Mouse (Mus musculus) large intestine, adult 2 months (tissue): Measurements from ENCODE around the gene Ghsr. TPM values are rescaled to one million over a fixed set of nuclear protein-coding genes. Genes with fewer than 3 reads are reported as not detected.
"Not testable (repeated sequence)": the region's sequence is repeated elsewhere in the genome, so short reads cannot be mapped to it uniquely, and the experiment has no call there.

Experiments used
- DNase-seq: peaks from one replicate; pipeline ENCODE4 v3.0.0-alpha.2; 2012; ENCODE audit warnings: low read depth, low spot score
- WGBS: fragments of 180-500 bp; shearing (Covaris S2); methylation state at CpG from one replicate; pipeline ENCODE4 v1.1.7; 2018; 5-methylcytosine and 5-hydroxymethylcytosine counted together
- polyA plus RNA-seq: library from polyadenylated mRNA; depleted of rRNA; stranded (reverse); fragments of >200 nt; gene quantifications from 2 replicates; pipeline ENCODE4 v1.2.3, GENCODE M21; 2012; rRNA removed

The Ghsr gene
- polyA plus RNA-seq, 1 experiment = not detected

DNA sequence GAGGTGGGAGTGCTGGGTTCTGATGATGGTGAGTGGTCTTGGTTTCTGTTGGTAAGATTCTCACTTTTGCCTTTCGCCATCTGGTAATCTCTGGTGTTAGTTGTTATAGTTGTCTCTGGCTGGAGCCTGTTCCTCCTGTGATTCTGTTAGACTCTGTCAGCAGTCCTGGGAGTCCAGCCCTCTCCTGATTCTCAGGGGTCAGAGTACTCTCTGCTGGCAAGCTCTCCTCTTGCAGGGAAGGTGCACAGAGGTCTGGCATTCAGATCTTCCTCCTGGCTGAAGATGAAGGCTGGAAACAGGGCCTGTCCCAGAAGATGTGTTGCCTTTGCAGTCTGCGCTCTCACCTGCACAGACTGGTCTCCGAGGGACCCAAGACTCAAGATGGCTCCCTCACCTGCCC, 29.8 kb downstream of the Ghsr start:
- DNase-seq = not testable (repeated sequence)
- WGBS = 94% methylated on average over 3 of the region's 3 CpGs

DNA sequence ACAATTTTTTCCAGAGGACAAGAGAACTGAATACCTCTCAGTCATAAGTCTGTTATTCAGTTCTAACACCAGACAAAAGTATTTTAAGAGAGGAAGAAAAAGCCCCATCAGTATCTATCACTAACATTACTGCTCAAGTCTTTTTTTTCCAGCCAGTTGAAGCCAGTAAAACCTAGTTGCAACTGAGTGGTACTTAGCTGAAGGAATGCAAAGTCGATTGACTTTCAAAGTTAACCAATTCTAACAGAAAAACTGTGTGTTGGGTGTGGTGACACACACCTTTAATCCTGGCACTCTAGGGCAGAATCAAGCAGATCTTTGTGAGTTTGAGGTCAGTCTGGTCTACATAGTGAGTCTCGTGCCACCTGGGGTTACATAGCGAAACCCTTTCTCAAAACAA, 35.3 kb downstream of the Ghsr start:
- WGBS = 71% methylated on average over 3 of the region's 3 CpGs
- DNase-seq = no peak

DNA sequence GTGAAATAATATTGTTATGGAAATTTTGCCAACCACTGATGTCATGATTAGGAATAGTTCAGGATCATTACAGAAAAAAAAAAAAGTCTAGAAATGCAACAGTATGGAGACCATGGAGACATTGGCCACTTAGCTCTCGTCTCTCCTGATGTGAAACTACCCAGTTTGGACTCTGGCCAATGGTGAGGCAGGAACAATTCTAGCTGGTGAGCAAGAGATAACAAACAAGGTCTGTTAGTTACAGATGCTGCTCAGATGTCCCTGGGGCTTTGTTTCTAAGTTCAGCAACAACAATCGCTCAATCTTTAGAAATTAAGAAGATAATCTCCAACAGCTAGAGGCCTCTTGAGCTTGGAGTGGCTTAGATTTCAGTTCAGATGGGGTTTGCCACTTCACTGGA, 37.4 kb downstream of the Ghsr start:
- 55% methylated on average over 2 of the region's 2 CpGs for WGBS
- DNase-seq = no peak

DNA sequence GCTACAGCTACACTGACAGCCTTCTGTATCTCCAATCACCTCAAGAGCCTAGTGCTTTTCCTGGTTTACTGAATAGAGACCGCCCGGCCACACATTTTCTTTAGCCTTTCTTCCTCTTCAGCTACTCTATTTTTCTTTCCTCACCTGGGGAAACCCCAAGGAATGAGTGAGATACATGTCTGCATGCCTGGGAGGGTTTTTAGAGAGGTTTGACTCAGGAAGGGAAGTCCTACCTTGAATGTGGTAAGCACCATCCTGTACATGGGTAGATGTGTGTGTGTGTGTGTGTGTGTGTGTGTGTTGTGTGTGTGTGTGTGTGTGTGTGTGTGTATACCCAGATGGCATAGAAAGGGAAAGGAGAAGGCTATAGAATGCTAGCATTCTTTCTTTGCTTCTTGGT, 40.1 kb downstream of the Ghsr start:
- 95% methylated on average over 2 of the region's 2 CpGs for WGBS

DNA sequence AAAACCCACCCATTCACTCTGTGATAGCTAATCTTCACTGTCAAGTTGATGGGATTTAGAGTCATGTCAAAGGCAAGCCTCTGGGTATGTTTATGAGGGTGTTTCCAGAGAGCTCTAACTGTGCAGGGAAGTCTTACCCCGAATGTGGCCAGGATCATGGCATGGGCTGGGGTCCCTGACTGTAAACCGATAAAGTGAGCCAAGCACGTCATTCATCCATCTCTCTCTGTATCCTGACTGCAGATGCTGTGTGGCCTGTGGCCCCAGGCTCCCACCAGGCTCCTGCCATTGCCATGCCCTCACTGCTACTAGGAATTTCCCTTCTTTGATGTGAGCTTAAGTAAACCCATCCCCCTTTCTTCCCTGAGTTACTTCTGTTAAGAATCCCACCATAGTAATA, 42.4 kb downstream of the Ghsr start:
- WGBS = 93% methylated on average over 3 of the region's 3 CpGs
- no peak for DNase-seq

More for the DNA sequence above, 40.1 kb downstream of the Ghsr start:
- no peak for DNase-seq

DNA sequence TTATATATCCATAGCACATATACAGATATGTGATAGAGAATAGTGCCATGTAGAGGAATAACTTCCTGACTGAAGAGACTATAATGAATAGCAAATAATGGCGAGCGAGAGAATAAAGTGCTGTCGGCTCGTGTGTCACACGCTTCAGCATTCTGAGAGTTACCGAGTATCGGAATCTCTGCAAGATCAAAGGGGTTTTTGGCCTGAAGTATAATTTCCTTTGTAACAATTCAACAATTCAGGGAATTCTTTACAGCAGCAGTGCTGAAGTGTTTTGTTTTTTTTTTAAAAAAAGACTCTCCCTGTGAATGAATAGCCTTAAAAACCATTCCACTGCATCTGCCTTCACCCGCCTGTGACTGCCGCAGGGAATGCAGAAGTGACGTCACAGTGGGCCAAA, 45.6 kb downstream of the Ghsr start:
- no peak for DNase-seq
- 95% methylated on average over 10 of the region's 10 CpGs for WGBS

DNA sequence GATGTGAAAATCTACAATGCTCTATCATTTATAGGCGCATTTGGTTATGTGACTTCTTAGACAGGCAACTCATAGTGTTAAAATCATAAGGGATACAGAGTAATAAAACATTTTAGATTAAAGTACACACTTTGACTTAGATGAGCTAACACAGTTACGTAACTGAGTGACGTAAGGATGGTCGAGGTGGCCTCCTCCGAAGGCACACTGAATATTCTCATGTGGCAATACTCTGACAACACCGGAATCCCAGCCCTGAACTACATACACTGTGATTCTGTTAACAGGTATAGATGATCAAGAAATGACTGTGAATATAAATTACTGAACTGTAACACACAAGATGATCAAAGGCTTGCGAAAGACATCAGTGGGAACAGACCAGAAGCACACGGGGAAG, 47.5 kb downstream of the Ghsr start:
- 87% methylated on average over 8 of the region's 8 CpGs for WGBS
- DNase-seq = no peak

DNA sequence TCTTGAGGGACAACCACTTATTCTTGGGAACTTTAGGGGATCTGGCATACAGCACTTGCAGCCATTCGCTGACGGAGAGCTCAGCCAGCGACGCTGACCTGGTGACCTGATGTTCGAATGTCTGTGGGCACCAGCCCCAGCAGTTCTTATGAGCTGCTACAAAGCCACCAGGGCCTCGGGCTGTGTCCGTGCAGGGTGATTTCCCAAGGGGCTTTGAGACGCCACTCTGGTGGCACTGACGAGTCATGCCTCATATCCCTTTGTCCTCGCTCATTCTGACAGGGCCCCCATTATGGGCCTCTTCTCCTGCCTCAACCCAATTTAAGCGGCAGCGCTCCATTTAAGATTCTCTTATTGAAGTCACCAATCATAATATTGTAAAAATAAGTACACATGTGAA, 50.8 kb downstream of the Ghsr start:
- 89% methylated on average over 12 of the region's 12 CpGs for WGBS
- DNase-seq = no peak

DNA sequence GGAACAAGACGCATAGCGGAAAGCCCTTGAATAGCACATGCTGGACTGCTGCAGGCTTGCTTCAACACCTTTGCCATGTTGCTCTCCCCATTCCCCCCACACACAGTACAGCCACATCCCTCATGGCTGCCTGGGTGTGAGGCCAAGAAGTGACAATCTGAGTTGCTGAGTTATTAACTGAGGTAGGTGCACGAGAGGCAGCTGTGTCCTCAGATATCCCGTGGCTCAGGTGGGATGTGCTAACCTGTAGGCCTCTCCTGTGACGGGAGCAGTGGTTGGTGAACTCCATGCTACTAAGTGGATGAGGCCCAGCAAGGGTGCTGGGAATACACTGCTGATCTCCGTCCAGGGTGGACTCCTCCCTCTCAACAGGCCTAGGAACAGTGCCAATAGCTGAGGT, 51.4 kb downstream of the Ghsr start:
- 84% methylated on average over 6 of the region's 6 CpGs for WGBS
- DNase-seq = no peak

DNA sequence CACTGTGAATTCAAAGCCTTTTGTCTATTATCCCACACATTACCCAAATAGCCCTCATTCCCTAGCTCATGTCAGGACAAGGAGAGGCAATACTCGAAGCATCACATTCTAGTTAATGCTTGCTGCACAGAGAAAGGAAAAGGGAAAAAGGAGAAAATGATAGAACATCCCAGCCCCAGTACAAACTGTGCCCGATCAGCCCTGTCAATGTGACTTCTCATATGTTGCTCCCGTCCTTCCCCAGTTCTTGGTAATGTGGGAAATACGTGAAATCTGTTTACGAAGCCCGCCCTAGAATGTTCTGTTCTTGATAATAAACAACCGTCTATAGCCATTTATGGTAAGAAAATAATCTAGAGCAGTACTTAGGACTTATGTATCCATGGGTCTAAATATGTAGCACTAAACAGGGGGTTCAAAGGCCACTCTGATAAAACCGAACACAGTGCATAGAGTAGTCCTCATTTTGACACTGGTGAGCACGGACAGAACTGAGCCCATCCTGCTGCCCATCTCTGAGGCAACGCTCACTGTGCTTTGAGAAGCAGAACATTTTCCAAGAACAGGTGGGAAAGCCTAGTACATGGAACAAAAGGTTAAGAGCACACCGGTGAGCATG, 53.0 kb downstream of the Ghsr start:
- 84% methylated on average over 11 of the region's 11 CpGs for WGBS
- no peak for DNase-seq

DNA sequence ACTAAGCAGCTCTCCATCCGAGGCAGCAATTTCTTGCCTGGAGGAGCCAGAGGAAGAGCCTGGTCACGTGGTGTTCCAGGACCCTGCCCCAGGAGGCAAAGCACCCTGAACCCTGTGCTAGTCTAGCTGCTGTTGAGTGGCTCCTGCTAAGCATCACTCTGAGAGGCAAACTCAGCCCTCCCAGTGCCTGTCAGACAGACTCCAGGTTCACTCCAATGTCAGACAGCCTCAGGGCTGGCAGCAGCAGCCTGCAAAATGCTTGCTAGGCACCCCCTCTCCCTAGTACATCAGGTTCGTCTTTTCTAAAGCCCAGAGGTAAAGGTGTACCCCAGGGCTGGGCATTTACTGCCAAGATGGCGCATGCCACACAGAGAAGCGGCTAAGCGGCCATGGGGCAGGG, 56.3 kb downstream of the Ghsr start:
- 91% methylated on average over 6 of the region's 6 CpGs for WGBS
- no peak for DNase-seq

Other genes with a start within 250 kb of the Ghsr start
- 5.6 and 6.4 TPM in 2 replicates for gene Ect2, start 217.5 kb upstream of the Ghsr start, polyA plus RNA-seq
- gene Nceh1, start 188.4 kb upstream of the Ghsr start, polyA plus RNA-seq = 4.7 and 12.9 TPM in 2 replicates
- gene Tnfsf10, start 54.3 kb upstream of the Ghsr start, polyA plus RNA-seq = 9.3 and 17.4 TPM in 2 replicates